Mouse (Mus musculus) heart, adult 2 months (tissue): ENCODE results near the gene Mien1.

Experiments used
- CTCF ChIP-seq: fragments of 200-600 bp; IDR thresholded peaks from 2 replicates; pipeline ENCODE4 v1.8.1; 2022; ENCODE audit warnings: antibody characterized with exemption, mild to moderate bottlenecking, moderate library complexity
- POLR2A ChIP-seq: fragments of 200-500 bp; IDR thresholded peaks from 2 replicates; pipeline ENCODE4 v1.6.1; 2011; ENCODE audit warnings: mild to moderate bottlenecking, low read depth, low read length, control low read depth; ENCODE audit not compliant: insufficient read depth

DNA sequence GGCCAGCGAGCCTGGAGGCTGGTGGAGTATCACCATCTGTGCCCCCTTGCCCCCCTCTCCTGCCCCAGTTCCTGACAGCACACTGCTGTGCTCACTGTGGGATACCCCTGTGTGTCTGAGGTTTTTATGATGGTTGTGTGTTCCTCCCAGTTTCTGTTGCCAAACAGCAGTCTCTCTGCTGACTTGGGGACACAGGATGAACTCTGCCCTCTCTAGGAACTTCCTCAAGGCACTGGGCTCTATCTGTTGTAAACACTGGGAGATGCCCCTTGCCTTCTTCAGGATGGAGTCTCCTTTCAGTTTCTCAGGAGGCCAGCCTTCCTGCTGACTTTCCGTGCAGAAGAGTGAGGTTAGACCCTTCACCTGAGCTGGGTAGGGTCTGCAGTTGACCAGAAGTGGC lies 24.6 kb downstream of the Mien1 start:
- TF ChIP-seq CTCF = no peak
- TF ChIP-seq POLR2A = no peak
